Mouse (Mus musculus) neural tube, embryonic 13.5 days (tissue): Measurements from ENCODE around the gene Chrna9. TPM values are rescaled to one million over a fixed set of nuclear protein-coding genes. Genes with fewer than 3 reads are reported as not detected.

ENCODE experiments used
- ATAC-seq: fragments of 200-750 bp; cut with Nextera tagmentation; 2 replicates; pipeline ENCODE4 v1.8.0; 2017; ENCODE audit warnings: low read depth, mild to moderate bottlenecking, moderate TSS enrichment, moderate library complexity
- H3K27ac ChIP-seq: fragments of 300-500 bp; sonication (generic); replicated peaks from 2 replicates; pipeline ENCODE4 v1.5.1; 2015; ENCODE audit warnings: moderate library complexity, mild to moderate bottlenecking, inconsistent platforms
- H3K27me3 ChIP-seq: fragments of 300-500 bp; sonication (generic); 2 replicates; pipeline ENCODE4 v1.6.1; 2015; ENCODE audit warnings: mild to moderate bottlenecking, inconsistent platforms
- H3K36me3 ChIP-seq: fragments of 300-500 bp; sonication (generic); 2 replicates; pipeline ENCODE4 v1.6.1; 2015; ENCODE audit warnings: mild to moderate bottlenecking, inconsistent platforms
- H3K4me1 ChIP-seq: fragments of 300-500 bp; sonication (generic); replicated peaks from 2 replicates; pipeline ENCODE4 v1.6.1; 2015; ENCODE audit warnings: inconsistent platforms
- H3K4me2 ChIP-seq: fragments of 300-500 bp; sonication (generic); 2 replicates; pipeline ENCODE4 v1.6.1; 2015; ENCODE audit warnings: inconsistent platforms, mild to moderate bottlenecking, moderate library complexity
- H3K4me3 ChIP-seq: fragments of 300-500 bp; sonication (generic); 2 replicates; pipeline ENCODE4 v1.5.1; 2015; ENCODE audit warnings: mild to moderate bottlenecking, inconsistent platforms
- H3K9ac ChIP-seq: fragments of 300-500 bp; sonication (generic); 2 replicates; pipeline ENCODE4 v1.6.1; 2015; ENCODE audit warnings: moderate library complexity, mild to moderate bottlenecking, inconsistent platforms
- H3K9me3 ChIP-seq: fragments of 300-500 bp; sonication (generic); 2 replicates; pipeline ENCODE4 v1.6.1; 2016; ENCODE audit warnings: inconsistent platforms
- WGBS: fragments of 180-500 bp; shearing (Covaris S2); methylation state at CpG from one replicate; pipeline ENCODE4 v1.1.7; 2015; 5-methylcytosine and 5-hydroxymethylcytosine counted together
- polyA plus RNA-seq: library from polyadenylated mRNA; unstranded; fragments of >200 nt; fragmentation: Nextera tagmentation; extraction: Ambion mirVana; gene quantifications from 2 replicates; pipeline ENCODE4 v1.2.1, GENCODE M21; 2015

Gene Chrna9
- not detected in 2 replicates for polyA plus RNA-seq

DNA sequence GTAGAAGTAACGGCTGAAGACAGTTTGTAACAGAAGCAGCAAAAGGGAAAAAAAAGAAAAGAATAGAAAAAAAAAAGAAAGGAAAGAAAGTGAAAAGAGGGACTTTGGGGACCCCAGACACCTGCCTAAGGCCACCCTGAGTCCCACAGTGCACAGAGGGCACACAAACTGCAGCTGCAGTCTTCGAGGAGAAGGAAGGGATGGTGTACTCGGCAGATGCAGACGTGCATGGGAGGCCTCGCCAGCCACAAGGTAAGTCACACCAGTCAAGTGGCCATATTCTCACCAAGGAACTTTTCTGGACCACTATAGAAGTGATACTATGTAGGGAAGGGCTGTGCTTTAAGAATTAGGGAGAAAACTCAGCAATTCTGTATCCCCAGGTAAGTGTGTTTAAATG is at the start of gene Chrna9:
Chrna9 (plus strand) TSS at position 139 of the 400 bp plus-strand sequence.
- ATAC-seq: no peak
- Histone ChIP-seq H3K4me3 (no peak within 1 kb of the TSS), H3K4me1 (no peaks in the 10 kb centered on the region), H3K9ac (no peak within 1 kb of the TSS), H3K36me3 (no peaks in the 10 kb centered on the region), H3K27me3 (no peaks in the 10 kb centered on the region), H3K4me2 (no peak within 1 kb of the TSS), H3K27ac (no peak within 1 kb of the TSS), H3K9me3 (no peaks in the 10 kb centered on the region)
- 89% methylated on average over 5 of the region's 5 CpGs for WGBS

DNA sequence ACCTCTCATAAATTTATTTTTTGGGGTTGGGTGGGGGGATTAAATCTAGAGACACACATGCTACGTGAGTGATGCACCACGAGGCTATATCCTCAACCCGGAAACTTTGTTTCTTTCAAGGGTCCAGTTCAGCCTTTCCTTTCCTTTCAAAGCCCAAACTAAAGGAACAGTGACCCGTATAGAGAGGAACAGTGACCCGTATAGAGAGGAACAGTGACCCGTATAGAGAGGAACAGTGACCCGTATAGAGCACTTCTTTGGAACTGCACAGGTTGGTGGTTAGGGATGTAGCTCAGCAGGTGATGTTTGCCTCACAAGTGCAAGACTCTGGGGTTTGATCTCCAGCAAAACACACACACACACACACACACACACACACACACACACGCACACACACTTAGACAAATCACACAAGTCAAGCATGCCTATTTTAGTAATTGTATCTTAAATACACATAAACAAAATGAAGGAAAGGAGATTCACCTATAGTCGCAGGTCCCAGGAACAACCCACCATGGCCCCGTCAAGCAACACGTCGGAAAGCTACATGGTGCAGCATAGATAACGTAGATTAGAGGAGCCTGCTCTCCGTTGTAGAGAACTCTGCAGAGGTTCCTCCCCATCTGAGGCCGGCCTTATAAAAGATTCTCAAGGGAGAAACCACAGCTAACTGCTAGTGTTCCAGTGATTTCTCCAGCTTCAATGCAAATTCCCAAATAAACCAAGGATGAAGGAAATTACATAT is 48.9 kb upstream of the Chrna9 start:
- Histone ChIP-seq H3K36me3 (no peaks in the 10 kb centered on the region), H3K9me3 (no peaks in the 10 kb centered on the region), H3K4me1 (no peaks in the 10 kb centered on the region; the same call in 1 of the 2 replicates), H3K4me3 (no peak overlapping the region), H3K27ac (no peak overlapping the region), H3K9ac (no peak overlapping the region), H3K4me2 (no peak overlapping the region), H3K27me3 (no peaks in the 10 kb centered on the region)
- no peak for ATAC-seq
- WGBS: 62% methylated on average over 15 of the region's 15 CpGs

DNA sequence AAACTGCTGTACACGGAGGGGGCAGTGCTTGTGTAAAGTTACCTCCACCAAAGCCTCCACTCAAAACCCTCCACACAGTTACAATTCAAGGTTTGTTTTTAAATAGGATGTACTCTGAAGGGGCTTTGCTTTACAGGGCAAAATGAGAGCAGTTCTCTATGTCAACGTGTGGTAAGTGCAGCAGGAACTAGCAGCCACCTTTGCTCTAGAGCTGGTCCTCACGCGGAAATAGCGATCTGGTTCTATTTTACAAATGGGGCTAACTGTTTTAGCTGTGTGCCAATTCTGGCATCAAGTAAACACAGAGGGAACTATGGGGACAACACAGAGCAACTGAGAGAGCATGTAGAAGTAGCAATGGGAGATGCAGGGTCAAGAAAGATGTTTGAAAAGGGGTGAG is 46.6 kb upstream of the Chrna9 start:
- Histone ChIP-seq H3K36me3 (no peaks in the 10 kb centered on the region), H3K27ac (no peak overlapping the region), H3K4me3 (no peak overlapping the region), H3K4me1 (no peaks in the 10 kb centered on the region), H3K4me2 (no peak overlapping the region), H3K9ac (no peak overlapping the region), H3K9me3 (no peaks in the 10 kb centered on the region), H3K27me3 (no peaks in the 10 kb centered on the region)
- ATAC-seq: no peak
- 94% methylated on average over 5 of the region's 5 CpGs for WGBS

DNA sequence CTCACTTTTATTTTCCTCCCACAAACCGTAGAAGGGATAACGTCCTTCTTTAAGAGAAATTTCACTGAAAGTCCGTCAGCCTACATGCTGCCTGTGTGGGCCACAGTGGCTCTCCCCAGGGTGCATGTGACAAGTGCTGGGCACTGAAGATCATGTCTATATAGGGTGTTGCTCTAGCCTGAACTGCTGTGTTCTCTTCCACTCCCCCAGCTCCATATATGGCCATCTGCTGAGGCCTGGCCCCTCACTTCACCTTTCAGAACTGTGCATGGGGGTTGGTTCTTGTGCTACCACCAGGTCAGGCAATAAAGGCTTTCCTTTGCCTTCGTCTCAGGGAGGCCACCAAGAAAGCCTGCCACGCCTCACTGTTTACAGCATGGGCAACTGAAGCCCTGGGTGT is 45.7 kb upstream of the Chrna9 start:
- WGBS: 59% methylated on average over 5 of the region's 5 CpGs
- H3K9ac ChIP-seq: no peak overlapping the region
- no peaks in the 10 kb centered on the region for H3K36me3 ChIP-seq
- H3K4me3 ChIP-seq: no peak overlapping the region
- no peaks in the 10 kb centered on the region for H3K27me3 ChIP-seq
- H3K27ac ChIP-seq: no peak overlapping the region
- no peak for ATAC-seq
- H3K4me2 ChIP-seq: no peak overlapping the region
- no peaks in the 10 kb centered on the region for H3K4me1 ChIP-seq
- H3K9me3 ChIP-seq: no peaks in the 10 kb centered on the region

DNA sequence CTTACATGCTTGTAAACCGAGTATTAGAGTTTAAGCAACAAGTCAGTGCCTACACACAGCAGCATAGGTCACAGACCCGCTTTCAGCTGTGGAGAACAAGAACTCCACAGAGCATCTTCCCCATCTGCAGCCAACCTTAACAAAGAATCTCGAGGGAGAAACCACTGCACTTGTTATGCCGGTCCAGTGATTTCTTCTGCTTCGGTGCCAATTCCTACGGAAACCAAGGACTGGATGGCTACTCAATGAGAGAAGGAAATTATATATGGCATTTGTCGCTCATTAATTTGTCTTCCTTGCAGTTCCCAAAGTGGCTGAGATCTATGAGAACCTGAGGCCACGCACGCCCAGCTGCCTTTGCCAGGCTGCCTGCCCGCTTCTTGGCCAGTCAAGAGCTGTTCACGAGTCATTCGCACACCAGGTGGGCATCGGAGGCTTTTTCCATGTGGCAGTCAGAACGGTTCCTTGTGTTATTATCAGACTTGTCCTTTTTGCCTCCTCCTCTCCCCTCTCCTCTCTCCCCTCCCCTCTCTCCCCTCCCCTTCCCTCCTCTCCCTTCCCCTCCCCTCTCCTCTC is 43.4 kb upstream of the Chrna9 start:
- H3K4me3 ChIP-seq: no peak overlapping the region
- H3K9me3 ChIP-seq: no peaks in the 10 kb centered on the region
- no peak overlapping the region for H3K4me2 ChIP-seq
- no peak for ATAC-seq
- 57% methylated on average over 14 of the region's 14 CpGs for WGBS
- H3K27ac ChIP-seq: no peak overlapping the region
- no peak overlapping the region for H3K9ac ChIP-seq
- no peaks in the 10 kb centered on the region for H3K4me1 ChIP-seq
- H3K36me3 ChIP-seq: no peaks in the 10 kb centered on the region
- H3K27me3 ChIP-seq: no peaks in the 10 kb centered on the region

DNA sequence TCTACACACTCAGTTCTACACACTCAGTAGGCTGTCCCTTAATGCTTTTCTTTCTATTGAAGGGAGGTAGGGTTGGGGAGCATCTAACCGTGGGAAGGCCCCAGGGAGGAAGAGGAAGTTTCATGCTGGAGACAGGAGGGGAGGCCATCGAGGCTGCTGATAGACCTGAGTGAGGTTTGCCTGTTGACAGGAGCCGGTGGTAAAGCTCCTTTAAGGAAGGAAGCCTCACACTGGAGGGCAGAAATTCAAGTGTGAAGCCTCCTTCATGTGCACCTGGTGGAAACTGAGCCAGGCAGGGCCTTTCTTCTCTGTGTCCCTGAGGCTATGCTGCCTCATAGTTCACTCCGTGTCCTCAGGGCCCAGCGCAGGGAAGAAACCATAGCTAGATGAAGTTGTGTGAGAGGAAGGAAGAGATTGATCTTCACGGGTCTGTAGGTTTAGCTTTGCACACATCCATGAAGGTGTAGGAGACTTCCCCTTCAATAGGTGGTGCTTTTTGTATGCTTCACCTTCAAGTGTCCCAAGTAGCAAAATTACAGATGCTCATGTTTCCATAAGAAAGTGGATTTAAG is 39.5 kb upstream of the Chrna9 start:
- Histone ChIP-seq H3K4me1 (no peaks in the 10 kb centered on the region), H3K27me3 (no peaks in the 10 kb centered on the region), H3K9me3 (no peaks in the 10 kb centered on the region), H3K27ac (no peak overlapping the region), H3K4me2 (no peak overlapping the region), H3K4me3 (no peak overlapping the region), H3K9ac (no peak overlapping the region), H3K36me3 (no peaks in the 10 kb centered on the region)
- ATAC-seq: no peak
- WGBS: 88% methylated on average over 6 of the region's 6 CpGs

DNA sequence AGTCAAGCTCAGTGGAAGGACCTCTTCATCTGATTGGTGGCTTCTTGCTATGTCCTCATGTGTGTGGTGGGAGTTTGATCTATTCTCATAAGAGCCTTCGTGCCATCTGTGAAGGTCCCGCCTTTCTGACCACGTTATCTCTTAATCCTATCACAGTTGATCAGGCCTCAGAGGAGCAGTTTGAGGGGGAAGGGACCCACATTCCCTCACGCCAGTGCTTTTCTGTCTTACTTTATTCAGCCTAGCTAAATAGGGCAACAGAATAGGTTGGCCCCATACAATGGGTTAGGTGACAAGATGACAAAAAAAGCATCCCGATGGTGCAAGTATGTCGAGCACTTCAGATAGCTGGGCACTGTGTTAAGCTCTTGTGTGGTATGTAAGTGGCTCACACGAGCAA is 39.0 kb upstream of the Chrna9 start:
- Histone ChIP-seq H3K4me1 (peaks cover 3% of the 10 kb centered on the region), H3K36me3 (no peaks in the 10 kb centered on the region), H3K9me3 (no peaks in the 10 kb centered on the region), H3K9ac (no peak overlapping the region), H3K4me3 (no peak overlapping the region), H3K27ac (no peak overlapping the region), H3K4me2 (no peak overlapping the region), H3K27me3 (no peaks in the 10 kb centered on the region)
- WGBS: 83% methylated on average over 7 of the region's 7 CpGs
- no peak for ATAC-seq

DNA sequence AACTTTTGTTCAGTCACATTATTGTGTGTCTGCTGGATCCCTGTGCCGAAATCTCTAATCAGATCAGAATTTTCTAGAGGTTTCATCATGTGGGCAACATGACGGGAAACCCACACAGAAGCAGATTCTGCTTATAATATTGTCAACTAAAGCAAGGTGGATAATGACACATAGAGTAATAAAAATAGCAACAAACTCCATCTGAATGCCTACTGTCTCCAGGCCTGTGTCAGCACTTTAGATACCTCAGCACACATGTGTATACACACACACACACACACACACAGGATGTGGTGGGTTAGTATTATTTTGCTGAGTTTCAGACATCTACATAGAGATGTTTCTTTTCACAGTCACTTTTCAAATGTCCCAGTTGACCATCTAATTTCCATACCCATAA is 37.0 kb upstream of the Chrna9 start:
- Histone ChIP-seq H3K27me3 (no peaks in the 10 kb centered on the region), H3K36me3 (no peaks in the 10 kb centered on the region), H3K4me2 (no peak overlapping the region), H3K9me3 (no peaks in the 10 kb centered on the region), H3K4me1 (peaks cover 6% of the 10 kb centered on the region), H3K4me3 (no peak overlapping the region), H3K9ac (no peak overlapping the region), H3K27ac (no peak overlapping the region)
- ATAC-seq: no peak
- 93% methylated on average over 2 of the region's 2 CpGs for WGBS

DNA sequence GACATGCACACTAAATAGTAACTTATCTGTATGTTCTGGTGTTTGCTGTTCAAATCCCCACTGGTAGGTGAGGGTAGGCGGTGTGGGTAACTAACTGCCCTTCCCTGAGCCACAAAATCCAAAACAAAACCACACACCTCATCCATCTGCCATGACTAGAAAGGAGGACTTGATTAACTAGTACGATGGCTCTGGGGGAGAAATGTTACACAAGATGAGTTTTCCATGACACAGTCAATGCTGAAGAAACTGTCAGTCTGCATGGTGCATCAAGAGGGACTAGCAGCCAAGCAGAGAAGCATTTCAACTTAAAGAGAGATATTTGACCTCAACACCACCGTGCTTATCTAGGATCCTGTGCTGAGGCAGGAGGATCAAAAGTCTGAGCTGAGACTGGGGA is 36.0 kb upstream of the Chrna9 start:
- peaks cover 6% of the 10 kb centered on the region for H3K4me1 ChIP-seq
- H3K27me3 ChIP-seq: no peaks in the 10 kb centered on the region
- no peaks in the 10 kb centered on the region for H3K36me3 ChIP-seq
- no peak overlapping the region for H3K4me2 ChIP-seq
- H3K27ac ChIP-seq: no peak overlapping the region
- no peak overlapping the region for H3K4me3 ChIP-seq
- H3K9me3 ChIP-seq: peaks cover 5% of the 10 kb centered on the region; the same call in 1 of the 2 replicates
- ATAC-seq: no peak
- 85% methylated on average over 3 of the region's 3 CpGs for WGBS
- H3K9ac ChIP-seq: no peak overlapping the region

DNA sequence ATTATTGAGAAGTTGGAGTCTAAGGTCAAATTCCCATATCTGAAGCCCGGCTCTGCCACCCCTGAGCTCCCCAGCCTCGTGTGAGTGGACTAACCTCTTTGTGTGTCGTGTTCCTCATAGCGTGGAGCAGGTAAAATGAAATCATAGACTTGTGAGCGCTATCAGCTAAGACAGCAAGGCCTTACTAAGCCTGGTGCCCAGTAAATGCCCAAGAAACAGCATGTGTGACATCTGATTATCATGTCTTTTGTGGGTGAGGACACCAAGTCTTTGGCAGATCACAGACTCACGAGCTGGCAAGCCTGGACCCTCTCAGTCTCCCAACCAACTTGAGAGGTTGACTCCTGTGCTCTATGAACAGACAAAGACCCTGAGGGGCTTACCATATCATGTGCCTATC is 34.6 kb upstream of the Chrna9 start:
- 91% methylated on average over 6 of the region's 6 CpGs for WGBS
- no peak for ATAC-seq
- Histone ChIP-seq H3K4me1 (peaks cover 6% of the 10 kb centered on the region), H3K4me2 (no peak overlapping the region), H3K4me3 (no peak overlapping the region), H3K27me3 (no peaks in the 10 kb centered on the region), H3K27ac (no peak overlapping the region), H3K36me3 (no peaks in the 10 kb centered on the region), H3K9ac (no peak overlapping the region), H3K9me3 (peaks cover 8% of the 10 kb centered on the region)

DNA sequence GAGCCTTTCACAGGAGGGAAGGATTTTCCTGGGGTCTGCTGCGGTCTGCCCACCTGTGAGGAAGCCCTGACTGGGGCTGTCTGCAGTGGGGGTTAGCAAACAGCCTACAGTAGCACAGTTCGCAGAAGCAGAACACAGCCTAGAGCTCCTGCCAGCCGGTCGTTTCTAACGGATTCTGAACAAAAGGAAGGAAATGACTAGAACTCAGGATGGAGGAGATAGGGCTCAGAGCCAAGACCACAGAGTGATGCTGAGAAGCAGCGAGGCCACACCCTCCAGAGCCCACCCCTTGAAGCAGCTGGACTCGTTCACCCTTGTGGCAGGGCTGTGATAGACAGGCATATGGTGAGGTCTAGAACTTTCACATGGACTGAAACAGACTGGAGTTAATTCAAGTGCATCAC is 33.9 kb upstream of the Chrna9 start:
- no peak overlapping the region for H3K9ac ChIP-seq
- 0 out of 2 replicates have a peak overlapping the region, but pooled peaks have one; percentile 33 for H3K27ac ChIP-seq
- H3K27me3 ChIP-seq: no peaks in the 10 kb centered on the region
- peaks cover 6% of the 10 kb centered on the region for H3K4me1 ChIP-seq
- peaks cover 8% of the 10 kb centered on the region for H3K9me3 ChIP-seq
- no peak overlapping the region for H3K4me2 ChIP-seq
- no peaks in the 10 kb centered on the region for H3K36me3 ChIP-seq
- H3K4me3 ChIP-seq: no peak overlapping the region
- 0 out of 2 replicates have a peak, but pooled peaks have one; percentile 27 for ATAC-seq
- 45% methylated on average over 7 of the region's 7 CpGs for WGBS

DNA sequence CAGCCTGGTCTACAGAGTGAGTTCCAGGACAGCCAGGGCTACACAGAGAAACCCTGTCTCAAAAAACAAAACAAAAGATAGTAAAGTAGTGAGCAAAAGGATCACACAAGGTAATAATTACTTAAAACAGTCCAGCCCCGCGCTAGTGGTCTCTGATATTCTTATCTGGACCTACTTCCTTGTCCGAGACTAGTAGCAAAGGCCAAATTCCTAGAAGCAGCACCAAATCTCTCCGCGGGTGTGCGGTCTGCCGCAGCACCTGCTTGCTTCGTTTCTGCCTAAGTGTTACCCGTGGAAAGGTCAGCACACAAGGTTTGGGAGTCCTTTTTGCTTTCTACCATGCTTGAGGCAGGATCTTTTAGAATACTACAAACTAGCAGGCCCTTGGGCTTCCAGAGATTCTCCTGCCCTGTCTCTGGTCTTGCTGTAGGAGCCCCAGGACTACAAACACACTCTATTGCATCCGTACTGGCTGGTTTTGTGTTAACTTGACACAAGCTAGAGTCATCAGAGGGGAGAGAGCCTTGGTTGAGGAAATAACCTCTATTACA is 32.8 kb upstream of the Chrna9 start:
- Histone ChIP-seq H3K4me1 (peaks cover 6% of the 10 kb centered on the region), H3K4me3 (no peak overlapping the region), H3K27ac (no peak overlapping the region), H3K9ac (no peak overlapping the region), H3K36me3 (no peaks in the 10 kb centered on the region), H3K4me2 (no peak overlapping the region), H3K9me3 (peaks cover 8% of the 10 kb centered on the region), H3K27me3 (no peaks in the 10 kb centered on the region)
- no peak for ATAC-seq
- WGBS: 95% methylated on average over 10 of the region's 10 CpGs
